Mouse (Mus musculus) MEL (cell line): ENCODE results near the gene Fer. TPM values are rescaled to one million over a fixed set of nuclear protein-coding genes. Genes with fewer than 3 reads are reported as not detected.

ENCODE experiments used
- DNase-seq: peaks from one replicate; pipeline ENCODE4 v3.0.0; 2011; ENCODE audit warnings: low read depth, low spot score
- H3K27ac ChIP-seq: 2 replicates; pipeline ENCODE4 v1.5.1; 2012; ENCODE audit warnings: low read depth, mild to moderate bottlenecking, control low read depth, low read length, moderate library complexity; ENCODE audit not compliant: control insufficient read depth
- H3K27me3 ChIP-seq, 2 experiments: fragments of 150-350 bp in 1 of 2; sonication (generic) in 1 of 2; 2 replicates each; pipeline ENCODE4 v1.6.1; 2012; ENCODE audit warnings: low read length in 2 of 2, mild to moderate bottlenecking in 2 of 2, improper control_type of control experiment in 1 of 2, moderate library complexity in 1 of 2; ENCODE audit not compliant: insufficient read depth in 2 of 2, control insufficient read depth in 1 of 2
- H3K36me3 ChIP-seq, 2 experiments: 2 replicates each; pipeline ENCODE4 v1.6.1; 2012 to 2014; ENCODE audit warnings: low read length in 2 of 2, improper control_type of control experiment in 1 of 2, inconsistent platforms in 1 of 2, mild to moderate bottlenecking in 1 of 2; ENCODE audit not compliant: insufficient read depth in 2 of 2, control insufficient read depth in 1 of 2
- H3K4me1 ChIP-seq, 2 experiments: fragments of 150-350 bp in 1 of 2; sonication (generic) in 1 of 2; 2 replicates each; pipeline ENCODE4 v1.6.1; 2012; ENCODE audit warnings: low read length in 2 of 2, improper control_type of control experiment in 1 of 2, mild to moderate bottlenecking in 1 of 2; ENCODE audit not compliant: insufficient read depth in 2 of 2, control insufficient read depth in 1 of 2
- H3K4me3 ChIP-seq, 2 experiments: fragments of 150-350 bp in 1 of 2; sonication (generic) in 1 of 2; 2 replicates each; pipeline ENCODE4 v1.5.1; 2012; ENCODE audit warnings: low read depth in 2 of 2, low read length in 2 of 2, mild to moderate bottlenecking in 2 of 2, moderate library complexity in 2 of 2, control low read depth in 1 of 2, improper control_type of control experiment in 1 of 2; ENCODE audit not compliant: control insufficient read depth in 1 of 2, insufficient read depth in 1 of 2
- H3K79me2 ChIP-seq: 2 replicates; pipeline ENCODE4 v1.6.1; 2012; ENCODE audit warnings: mild to moderate bottlenecking, low read length, moderate library complexity; ENCODE audit not compliant: control insufficient read depth, poor library complexity, insufficient read depth
- H3K9ac ChIP-seq: 2 replicates; pipeline ENCODE4 v1.6.1; 2012; ENCODE audit warnings: low read depth, mild to moderate bottlenecking, control low read depth, low read length, moderate library complexity; ENCODE audit not compliant: control insufficient read depth, poor library complexity, severe bottlenecking
- H3K9me3 ChIP-seq: fragments of 150-350 bp; sonication (generic); replicated peaks from 2 replicates; pipeline ENCODE4 v1.6.1; 2012; ENCODE audit warnings: mild to moderate bottlenecking, low read length, improper control_type of control experiment, moderate library complexity; ENCODE audit not compliant: insufficient read depth
- BHLHE40 ChIP-seq: IDR thresholded peaks from 2 replicates; pipeline ENCODE4 v1.6.1; 2012; ENCODE audit warnings: low read depth, mild to moderate bottlenecking, inconsistent platforms, low read length, improper control_type of control experiment, borderline replicate concordance
- CHD1 ChIP-seq: IDR thresholded peaks from 2 replicates; pipeline ENCODE4 v1.6.1; 2012; ENCODE audit warnings: low read depth, mild to moderate bottlenecking, inconsistent platforms, low read length, improper control_type of control experiment
- E2F4 ChIP-seq: IDR thresholded peaks from 2 replicates; pipeline ENCODE4 v1.6.1; 2011; ENCODE audit warnings: low read depth, low read length, improper control_type of control experiment, borderline replicate concordance
- ELF1 ChIP-seq: IDR thresholded peaks from 2 replicates; pipeline ENCODE4 v1.6.1; 2014; ENCODE audit warnings: low read depth, mild to moderate bottlenecking, inconsistent platforms, low read length, improper control_type of control experiment, moderate library complexity
- GATA1 ChIP-seq: IDR thresholded peaks from 2 replicates; pipeline ENCODE4 v1.6.1; 2011; ENCODE audit warnings: low read depth, low read length, improper control_type of control experiment
- HCFC1 ChIP-seq: IDR thresholded peaks from 2 replicates; pipeline ENCODE4 v1.6.1; 2012; ENCODE audit warnings: low read depth, mild to moderate bottlenecking, inconsistent platforms, low read length, improper control_type of control experiment, moderate library complexity
- JUND ChIP-seq: IDR thresholded peaks from 2 replicates; pipeline ENCODE4 v1.6.1; 2011; ENCODE audit warnings: low read depth, mild to moderate bottlenecking, improper control_type of control experiment, low read length
- MAFK ChIP-seq: IDR thresholded peaks from 2 replicates; pipeline ENCODE4 v1.6.1; 2011; ENCODE audit warnings: low read depth, mild to moderate bottlenecking, low read length, improper control_type of control experiment, borderline replicate concordance
- MAX ChIP-seq: IDR thresholded peaks from 2 replicates; pipeline ENCODE4 v1.6.1; 2011; ENCODE audit warnings: low read length, improper control_type of control experiment
- MXI1 ChIP-seq: IDR thresholded peaks from 2 replicates; pipeline ENCODE4 v1.6.1; 2011; ENCODE audit warnings: mild to moderate bottlenecking, low read depth, low read length, improper control_type of control experiment
- MYB ChIP-seq: IDR thresholded peaks from 2 replicates; pipeline ENCODE4 v1.6.1; 2011; ENCODE audit warnings: mild to moderate bottlenecking, low read depth, low read length, improper control_type of control experiment
- NELFE ChIP-seq: IDR thresholded peaks from 2 replicates; pipeline ENCODE4 v1.6.1; 2011; ENCODE audit warnings: low read depth, low read length, improper control_type of control experiment
- POLR2A ChIP-seq, 2 experiments: IDR thresholded peaks; 2 replicates each; pipeline ENCODE4 v1.6.1; 2011 to 2012; ENCODE audit warnings: low read length in 2 of 2, mild to moderate bottlenecking in 2 of 2, control low read depth in 1 of 2, improper control_type of control experiment in 1 of 2, low read depth in 1 of 2, moderate library complexity in 1 of 2; ENCODE audit not compliant: control insufficient read depth in 1 of 2, insufficient read depth in 1 of 2, poor library complexity in 1 of 2
- POLR2AphosphoS2 ChIP-seq: IDR thresholded peaks from 2 replicates; pipeline ENCODE4 v1.6.1; 2011; ENCODE audit warnings: low read length, improper control_type of control experiment
- POLR2AphosphoS5 ChIP-seq: IDR thresholded peaks from 2 replicates; pipeline ENCODE4 v1.6.1; 2012; ENCODE audit warnings: low read depth, borderline replicate concordance, mild to moderate bottlenecking, inconsistent platforms, low read length, moderate library complexity, mixed read lengths
- SIN3A ChIP-seq: IDR thresholded peaks from 2 replicates; pipeline ENCODE4 v1.6.1; 2012; ENCODE audit warnings: low read length, improper control_type of control experiment, inconsistent platforms
- TBP ChIP-seq: IDR thresholded peaks from 2 replicates; pipeline ENCODE4 v1.8.0; 2011; ENCODE audit warnings: low read depth, low read length, improper control_type of control experiment
- TCF12 ChIP-seq: IDR thresholded peaks from 2 replicates; pipeline ENCODE4 v1.6.1; 2014; ENCODE audit warnings: low read depth, mild to moderate bottlenecking, inconsistent platforms, low read length, improper control_type of control experiment, moderate library complexity
- ZKSCAN1 ChIP-seq: IDR thresholded peaks from 2 replicates; pipeline ENCODE4 v1.6.1; 2012; ENCODE audit warnings: low read depth, mild to moderate bottlenecking, inconsistent platforms, low read length, improper control_type of control experiment, moderate library complexity
- ZNF384 ChIP-seq: IDR thresholded peaks from 2 replicates; pipeline ENCODE4 v1.6.1; 2012; ENCODE audit warnings: low read depth, mild to moderate bottlenecking, inconsistent platforms, low read length, improper control_type of control experiment
- polyA plus RNA-seq, 2 experiments: library from polyadenylated mRNA; stranded (reverse) in 1 of 2; unstranded in 1 of 2; fragments of >175 nt in 1 of 2; fragments of >200 nt in 1 of 2; gene quantifications; 2 replicates each; pipeline versions ENCODE4 v1.2.1 to v1.2.4; 2012; ENCODE audit warnings: low replicate concordance in 2 of 2, low read depth in 1 of 2; ENCODE audit not compliant: insufficient read length in 2 of 2, insufficient read depth in 1 of 2, missing spikeins in 1 of 2
- total RNA-seq: library from RNA; depleted of rRNA; stranded (reverse); fragments of 300-350 nt; gene quantifications from 2 replicates; pipeline ENCODE4 v1.2.3, GENCODE M21; 2012

Fer gene
- total and polyA plus RNA-seq, 3 experiments: 8.5 to 11.2 TPM; not detected in 1

DNA sequence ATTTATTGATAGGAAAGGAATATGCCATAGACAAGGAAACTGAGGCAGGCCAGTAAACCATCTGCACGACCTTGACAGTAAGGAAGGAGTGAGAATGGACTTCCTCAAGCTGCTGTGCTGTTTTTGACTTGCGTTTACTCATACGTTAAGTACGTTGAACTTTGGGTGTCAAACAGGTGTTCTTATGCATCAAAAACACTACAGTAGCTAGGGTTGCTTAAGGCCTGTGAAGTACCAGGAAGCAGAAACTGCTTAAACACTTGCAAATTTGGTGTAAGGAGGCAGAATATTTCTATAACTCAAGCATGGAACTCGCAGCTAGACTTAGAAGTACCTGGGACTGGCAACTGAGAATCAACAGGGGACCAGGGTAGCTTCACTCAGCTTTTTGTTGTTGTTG, 221.9 kb downstream of the Fer start:
- TF ChIP-seq BHLHE40 (no peak), SIN3A (no peak), ZNF384 (no peak), MYB (no peak), TCF12 (no peak), GATA1 (no peak), E2F4 (no peak), POLR2AphosphoS5 (no peak), NELFE (no peak), POLR2AphosphoS2 (no peak), CHD1 (no peak), HCFC1 (no peak), MXI1 (no peak), MAFK (no peak), ZKSCAN1 (no peak), ELF1 (no peak), JUND (no peak), TBP (no peak)
- Histone ChIP-seq H3K9ac (no peak overlapping the region), H3K27me3 (no peaks in the 10 kb centered on the region), H3K79me2 (no peaks in the 10 kb centered on the region), H3K9me3 (no peaks in the 10 kb centered on the region), H3K27ac (no peak overlapping the region), H3K4me3 (no peak overlapping the region), H3K4me1 (no peaks in the 10 kb centered on the region), H3K36me3 (no peaks in the 10 kb centered on the region)
- no peak for DNase-seq

DNA sequence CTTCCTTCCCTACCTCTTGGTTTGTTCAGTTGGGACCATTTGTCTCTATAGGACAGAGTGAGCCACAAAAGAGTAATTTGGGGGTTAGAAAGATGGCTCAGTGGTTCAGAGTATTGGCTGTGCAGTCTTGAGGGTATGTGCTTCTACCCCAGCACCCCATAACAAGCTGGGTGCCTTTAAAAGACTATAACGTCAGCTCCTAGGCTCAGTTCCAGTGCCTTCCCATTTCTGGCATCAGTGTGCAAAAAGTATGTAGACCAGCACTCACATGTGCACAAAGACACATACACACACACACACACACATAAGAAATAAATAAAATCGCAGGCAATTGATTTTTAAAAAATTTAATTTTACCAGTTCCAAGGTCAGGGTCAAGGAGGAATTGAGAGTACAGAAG, 222.6 kb downstream of the Fer start:
- H3K79me2 ChIP-seq: no peaks in the 10 kb centered on the region

More for the DNA sequence above, 222.6 kb downstream of the Fer start:
- Histone ChIP-seq H3K9me3 (no peaks in the 10 kb centered on the region), H3K27ac (no peak overlapping the region), H3K36me3 (no peaks in the 10 kb centered on the region), H3K27me3 (no peaks in the 10 kb centered on the region), H3K4me3 (no peak overlapping the region), H3K4me1 (no peaks in the 10 kb centered on the region), H3K9ac (no peak overlapping the region)
- no peak for DNase-seq
- TF ChIP-seq MAX (no peak), POLR2A (IDR thresholded peaks at IDR 0.05; ENCODE audit: control insufficient read depth in 1 of 2, insufficient read depth in 1 of 2, low read depth in 1 of 2, low read length in 2 of 2, poor library complexity in 1 of 2) (no peak), TCF12 (no peak)
- TF ChIP-seq, all 39 proteins: peak for 0
